Mouse (Mus musculus) lung, embryonic 15.5 days (tissue): ENCODE data around the gene Fam217a. TPM values are rescaled to one million over a fixed set of nuclear protein-coding genes. Genes with fewer than 3 reads are reported as not detected.
"Not testable (repeated sequence)": the region's sequence is repeated elsewhere in the genome, so short reads cannot be mapped to it uniquely, and the experiment has no call there.

Experiments
- ATAC-seq: fragments of 200-750 bp; cut with Nextera tagmentation; 2 replicates; pipeline ENCODE4 v1.8.0; 2017; ENCODE audit warnings: moderate number of reproducible peaks, borderline replicate concordance; ENCODE audit not compliant: low FRiP score, low TSS enrichment; ENCODE audit errors: extremely low read depth
- H3K27ac ChIP-seq: fragments of 300-500 bp; sonication (generic); 2 replicates; pipeline ENCODE4 v1.5.1; 2015; ENCODE audit warnings: moderate library complexity, mild to moderate bottlenecking, inconsistent platforms
- H3K27me3 ChIP-seq: fragments of 300-500 bp; sonication (generic); 2 replicates; pipeline ENCODE4 v1.6.1; 2015; ENCODE audit warnings: inconsistent platforms
- H3K36me3 ChIP-seq: fragments of 300-500 bp; sonication (generic); 2 replicates; pipeline ENCODE4 v1.6.1; 2015; ENCODE audit warnings: inconsistent platforms
- H3K4me1 ChIP-seq: fragments of 300-500 bp; sonication (generic); 2 replicates; pipeline ENCODE4 v1.6.1; 2015; ENCODE audit warnings: inconsistent platforms
- H3K4me2 ChIP-seq: fragments of 300-500 bp; sonication (generic); 2 replicates; pipeline ENCODE4 v1.6.1; 2015; ENCODE audit warnings: inconsistent platforms, mild to moderate bottlenecking, moderate library complexity
- H3K4me3 ChIP-seq: fragments of 300-500 bp; sonication (generic); 2 replicates; pipeline ENCODE4 v1.5.1; 2015; ENCODE audit warnings: mild to moderate bottlenecking, inconsistent platforms
- H3K9ac ChIP-seq: fragments of 300-500 bp; sonication (generic); 2 replicates; pipeline ENCODE4 v1.6.1; 2015; ENCODE audit warnings: inconsistent platforms
- H3K9me3 ChIP-seq: fragments of 300-500 bp; sonication (generic); 2 replicates; pipeline ENCODE4 v1.6.1; 2016; ENCODE audit warnings: inconsistent platforms
- WGBS: fragments of 180-500 bp; shearing (Covaris S2); methylation state at CpG from one replicate; pipeline ENCODE4 v1.1.7; 2015; 5-methylcytosine and 5-hydroxymethylcytosine counted together
- polyA plus RNA-seq: library from polyadenylated mRNA; unstranded; fragments of >200 nt; fragmentation: Nextera tagmentation; extraction: Ambion mirVana; gene quantifications from 2 replicates; pipeline ENCODE4 v1.2.1, GENCODE M21; 2015

Gene Fam217a
- 1.3 and 1.5 TPM in 2 replicates for polyA plus RNA-seq

GRCm38 (mm10) chr13:34924210-34924609 is at the start of gene Fam217a, which contains the start of gene 4933417A18Rik:
Gene Fam217a, minus strand, starts transcription at chr13:34924310.
Gene 4933417A18Rik, plus strand, starts transcription at chr13:34924409.
- H3K27me3 ChIP-seq: no peaks in the 10 kb centered on the region
- H3K4me3 ChIP-seq: no peak within 1 kb of the TSS
- no peaks in the 10 kb centered on the region for H3K4me1 ChIP-seq
- no peak within 1 kb of the TSS for H3K27ac ChIP-seq
- WGBS: 74% methylated on average over 4 of the region's 4 CpGs
- H3K9me3 ChIP-seq: no peaks in the 10 kb centered on the region
- ATAC-seq: no peak
- H3K36me3 ChIP-seq: no peaks in the 10 kb centered on the region
- no peak within 1 kb of the TSS for H3K9ac ChIP-seq
- H3K4me2 ChIP-seq: no peak within 1 kb of the TSS

- Histone ChIP-seq H3K9me3 (no peaks in the 10 kb centered on the region), H3K4me1 (no peaks in the 10 kb centered on the region), H3K27me3 (no peaks in the 10 kb centered on the region), H3K4me2 (no peak overlapping the region), H3K27ac (no peak overlapping the region), H3K9ac (no peak overlapping the region), H3K36me3 (peaks cover 24% of the 10 kb centered on the region), H3K4me3 (no peak overlapping the region)
- no peak for ATAC-seq
- WGBS: 17% methylated on average over 1 of the region's 1 CpGs
Measured at GRCm38 (mm10) chr13:34973770-34974169, 49.7 kb upstream of the Fam217a start.

- H3K36me3 ChIP-seq: peaks cover 21% of the 10 kb centered on the region
- 26% methylated on average over 1 of the region's 1 CpGs for WGBS
- H3K27me3 ChIP-seq: no peaks in the 10 kb centered on the region
- H3K4me2 ChIP-seq: no peak overlapping the region
- no peak overlapping the region for H3K9ac ChIP-seq
- H3K27ac ChIP-seq: no peak overlapping the region
- no peak for ATAC-seq
- H3K4me3 ChIP-seq: no peak overlapping the region
- no peaks in the 10 kb centered on the region for H3K4me1 ChIP-seq
- no peaks in the 10 kb centered on the region for H3K9me3 ChIP-seq
Measured at GRCm38 (mm10) chr13:34973149-34973548, 49.0 kb upstream of the Fam217a start.

- H3K4me3 ChIP-seq, H3K9me3 ChIP-seq, H3K4me2 ChIP-seq, ATAC-seq, H3K27me3 ChIP-seq, H3K27ac ChIP-seq, H3K4me1 ChIP-seq, H3K9ac ChIP-seq: not testable (repeated sequence)
- H3K36me3 ChIP-seq: peaks cover 14% of the 10 kb centered on the region
Measured at GRCm38 (mm10) chr13:34972456-34972855, 48.3 kb upstream of the Fam217a start.

GRCm38 (mm10) chr13:34965647-34966046 is 41.5 kb upstream of the Fam217a start:
- not testable (repeated sequence) for H3K27ac ChIP-seq, ATAC-seq, H3K9ac ChIP-seq, H3K9me3 ChIP-seq, H3K36me3 ChIP-seq, H3K4me3 ChIP-seq, H3K4me2 ChIP-seq
- H3K4me1 ChIP-seq: peaks cover 12% of the 10 kb centered on the region; the same call in 1 of the 2 replicates
- H3K27me3 ChIP-seq: peaks cover 17% of the 10 kb centered on the region
- 65% methylated on average over 9 of the region's 9 CpGs for WGBS

GRCm38 (mm10) chr13:34964866-34965265 is 40.8 kb upstream of the Fam217a start:
- no peak for ATAC-seq
- no peaks in the 10 kb centered on the region for H3K36me3 ChIP-seq
- H3K9ac ChIP-seq: no peak overlapping the region
- no peak overlapping the region for H3K27ac ChIP-seq
- peaks cover 17% of the 10 kb centered on the region for H3K27me3 ChIP-seq
- peak overlapping the region; percentile 42 for H3K4me3 ChIP-seq
- H3K9me3 ChIP-seq: no peaks in the 10 kb centered on the region
- WGBS: 8% methylated on average over 5 of the region's 5 CpGs
- peak overlapping the region; percentile 65 for H3K4me2 ChIP-seq
- peaks cover 12% of the 10 kb centered on the region; the same call in 1 of the 2 replicates for H3K4me1 ChIP-seq

- Histone ChIP-seq H3K27me3 (peaks cover 17% of the 10 kb centered on the region), H3K36me3 (no peaks in the 10 kb centered on the region), H3K4me1 (peaks cover 12% of the 10 kb centered on the region; the same call in 1 of the 2 replicates), H3K9ac (no peak overlapping the region), H3K9me3 (no peaks in the 10 kb centered on the region), H3K27ac (no peak overlapping the region), H3K4me2 (peak overlapping the region; percentile 65), H3K4me3 (peak overlapping the region; percentile 42)
- ATAC-seq: no peak
- 2% methylated on average over 14 of the region's 14 CpGs for WGBS
Measured at GRCm38 (mm10) chr13:34964419-34964818, 40.3 kb upstream of the Fam217a start.

GRCm38 (mm10) chr13:34963511-34964397 is 39.6 kb upstream of the Fam217a start, which contains the start of gene Eci3:
Gene Eci3, minus strand, starts transcription at chr13:34963810.
- WGBS: 1% methylated on average over 32 of the region's 32 CpGs
- H3K4me2 ChIP-seq: peak within 1 kb of the TSS; percentile 65
- peak; percentile 79 for ATAC-seq
- peaks cover 12% of the 10 kb centered on the region; the same call in 1 of the 2 replicates for H3K4me1 ChIP-seq
- H3K4me3 ChIP-seq: peak within 1 kb of the TSS; percentile 42
- no peak within 1 kb of the TSS for H3K27ac ChIP-seq
- H3K9ac ChIP-seq: peak within 1 kb of the TSS; percentile 26
- H3K9me3 ChIP-seq: no peaks in the 10 kb centered on the region
- H3K27me3 ChIP-seq: peaks cover 17% of the 10 kb centered on the region
- H3K36me3 ChIP-seq: no peaks in the 10 kb centered on the region

GRCm38 (mm10) chr13:34960996-34961770 is 37.1 kb upstream of the Fam217a start:
- WGBS: 74% methylated on average over 4 of the region's 4 CpGs
- H3K36me3 ChIP-seq: no peaks in the 10 kb centered on the region
- ATAC-seq: no peak
- H3K27ac ChIP-seq: no peak overlapping the region
- H3K4me3 ChIP-seq: no peak overlapping the region
- H3K9ac ChIP-seq: no peak overlapping the region
- no peaks in the 10 kb centered on the region for H3K9me3 ChIP-seq
- H3K27me3 ChIP-seq: peaks cover 15% of the 10 kb centered on the region
- peaks cover 12% of the 10 kb centered on the region; the same call in 1 of the 2 replicates for H3K4me1 ChIP-seq
- H3K4me2 ChIP-seq: no peak overlapping the region

GRCm38 (mm10) chr13:34958158-34958557 is 34.0 kb upstream of the Fam217a start:
- not testable (repeated sequence) for H3K4me1 ChIP-seq, H3K4me2 ChIP-seq, H3K27ac ChIP-seq, H3K9ac ChIP-seq, H3K36me3 ChIP-seq, H3K9me3 ChIP-seq, ATAC-seq, H3K27me3 ChIP-seq, H3K4me3 ChIP-seq
- 86% methylated on average over 3 of the region's 3 CpGs for WGBS

GRCm38 (mm10) chr13:34956901-34957300 is 32.8 kb upstream of the Fam217a start:
- no peaks in the 10 kb centered on the region for H3K27me3 ChIP-seq
- H3K9ac ChIP-seq: no peak overlapping the region
- H3K4me3 ChIP-seq: no peak overlapping the region
- no peak for ATAC-seq
- no peaks in the 10 kb centered on the region for H3K36me3 ChIP-seq
- H3K9me3 ChIP-seq: no peaks in the 10 kb centered on the region
- H3K4me2 ChIP-seq: no peak overlapping the region
- H3K4me1 ChIP-seq: no peaks in the 10 kb centered on the region
- WGBS: 67% methylated on average over 4 of the region's 4 CpGs
- no peak overlapping the region for H3K27ac ChIP-seq

- H3K27ac ChIP-seq, H3K4me3 ChIP-seq, H3K36me3 ChIP-seq, H3K27me3 ChIP-seq, H3K9me3 ChIP-seq, ATAC-seq, H3K9ac ChIP-seq, H3K4me2 ChIP-seq, H3K4me1 ChIP-seq: not testable (repeated sequence)
- 89% methylated on average over 2 of the region's 2 CpGs for WGBS
Measured at GRCm38 (mm10) chr13:34951437-34951836, 27.3 kb upstream of the Fam217a start.
